Mouse (Mus musculus) stomach, postnatal 0 days (tissue): ENCODE data around the gene Fbxo39.

Source experiments
- CTCF ChIP-seq: IDR thresholded peaks from 2 replicates; pipeline ENCODE4 v1.5.1; 2016; ENCODE audit warnings: antibody characterized with exemption, low read depth, mild to moderate bottlenecking, moderate library complexity
- EP300 ChIP-seq: optimal IDR thresholded peaks from 2 replicates; pipeline ENCODE3; 2016; ENCODE audit warnings: antibody characterized with exemption

DNA sequence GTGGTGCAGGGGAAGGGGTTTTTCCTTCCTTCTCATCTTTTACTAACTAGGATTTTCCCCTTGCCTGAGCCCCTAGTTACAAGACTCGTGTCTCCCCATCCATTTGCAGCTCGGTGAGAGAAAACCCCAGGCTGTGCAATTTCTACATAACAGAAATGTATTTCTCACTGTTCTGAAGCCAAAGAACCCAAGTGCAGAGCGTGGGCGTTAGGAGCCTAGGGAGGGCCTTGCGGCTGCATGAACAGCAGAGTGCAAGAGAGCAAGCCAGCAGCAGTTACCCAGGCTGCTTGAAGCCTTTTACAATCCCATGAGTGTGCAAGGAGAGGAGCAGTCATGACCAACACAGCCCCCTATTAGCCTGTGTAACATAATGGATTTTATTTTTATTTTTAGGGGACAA lies 6.8 kb upstream of the Fbxo39 start:
- TF ChIP-seq CTCF = no peak
- TF ChIP-seq EP300 = no peak
